Mouse (Mus musculus): ENCODE results near the gene Spic.

DNA sequence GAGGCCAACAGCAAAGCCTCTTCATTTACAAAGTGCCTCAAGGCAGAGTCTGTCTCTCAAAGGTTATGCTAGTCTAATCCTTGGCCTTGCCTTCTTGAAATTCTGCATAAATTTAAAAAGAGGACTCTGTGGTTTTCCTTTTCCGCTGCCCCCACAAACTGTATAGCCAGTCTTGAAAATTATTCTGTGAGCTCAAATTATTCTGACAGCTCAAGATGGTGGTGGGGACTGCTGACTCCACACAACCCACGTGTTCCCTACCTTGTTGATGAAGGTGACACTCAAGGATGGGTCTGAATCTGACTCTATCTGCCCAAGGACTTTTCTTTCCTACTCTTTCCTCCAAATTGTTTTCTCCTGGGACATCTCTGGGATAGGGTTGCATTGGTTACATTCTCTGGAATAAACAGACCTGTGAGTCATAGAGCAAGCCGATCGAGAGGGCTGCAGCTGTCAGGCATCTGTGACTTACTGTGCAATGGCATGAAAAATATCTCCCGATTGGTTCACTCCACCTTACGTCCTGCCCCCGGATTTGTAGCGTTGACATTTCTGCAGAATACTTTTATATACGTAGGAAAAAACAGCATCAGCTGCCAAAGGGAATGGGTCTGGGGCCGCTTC is 53.4 kb downstream of the Spic start:
- TF ChIP-seq CTCF (IDR thresholded peaks at IDR 0.05): no peak
- no peak for TF ChIP-seq EP300 (IDR thresholded peaks at IDR 0.05)

All from lung, postnatal 0 days (tissue).